Mouse (Mus musculus): ENCODE measurements around the gene Maco1. TPM values are rescaled to one million over a fixed set of nuclear protein-coding genes. Genes with fewer than 3 reads are reported as not detected.

The Maco1 gene
- total RNA-seq (2014; fragmentation: Nextera tagmentation) (32.4 and 36.2 TPM in 2 replicates), total RNA-seq (2017) (41.9 and 61.3 TPM in 2 replicates)

- peak; percentile 88 for ATAC-seq (replicated peaks; ENCODE audit: low FRiP score, low TSS enrichment, poor library complexity, severe bottlenecking)
These were observed at the start of gene Maco1 for GRCm38 (mm10) chr4:134853259-134853636. Gene Maco1, minus strand, starts transcription at chr4:134853345.

- 0 out of 2 replicates have a peak, but pooled peaks have one; percentile 16 for ATAC-seq (replicated peaks; ENCODE audit: low FRiP score, low TSS enrichment, poor library complexity, severe bottlenecking)
These were observed 48.0 kb upstream of the Maco1 start for GRCm38 (mm10) chr4:134901126-134901525.

- ATAC-seq (replicated peaks; ENCODE audit: low FRiP score, low TSS enrichment, poor library complexity, severe bottlenecking), result no peak
These were observed 44.1 kb upstream of the Maco1 start for GRCm38 (mm10) chr4:134897256-134897655.

GRCm38 (mm10) chr4:134892096-134892495 is 39.0 kb upstream of the Maco1 start:
- no peak; the same call in 1 of the 2 replicates for ATAC-seq (replicated peaks; ENCODE audit: low FRiP score, low TSS enrichment, poor library complexity, severe bottlenecking)

- no peak for ATAC-seq (replicated peaks; ENCODE audit: low FRiP score, low TSS enrichment, poor library complexity, severe bottlenecking)
These were observed 31.2 kb upstream of the Maco1 start for GRCm38 (mm10) chr4:134884364-134884763.

GRCm38 (mm10) chr4:134883808-134884207 is 30.7 kb upstream of the Maco1 start:
- no peak for ATAC-seq (replicated peaks; ENCODE audit: low FRiP score, low TSS enrichment, poor library complexity, severe bottlenecking)

- peak; percentile 81 for ATAC-seq (replicated peaks; ENCODE audit: low FRiP score, low TSS enrichment, poor library complexity, severe bottlenecking)
These were observed 30.1 kb upstream of the Maco1 start for GRCm38 (mm10) chr4:134883266-134883665.

- no peak for ATAC-seq (replicated peaks; ENCODE audit: low FRiP score, low TSS enrichment, poor library complexity, severe bottlenecking)
These were observed 26.9 kb upstream of the Maco1 start for GRCm38 (mm10) chr4:134880041-134880440.

- peak; percentile 45; the same call in 1 of the 2 replicates for ATAC-seq (replicated peaks; ENCODE audit: low FRiP score, low TSS enrichment, poor library complexity, severe bottlenecking)
These were observed 26.4 kb upstream of the Maco1 start for GRCm38 (mm10) chr4:134879410-134879981.

- ATAC-seq (replicated peaks; ENCODE audit: low FRiP score, low TSS enrichment, poor library complexity, severe bottlenecking), result no peak
These were observed 23.0 kb upstream of the Maco1 start for GRCm38 (mm10) chr4:134876171-134876570.

GRCm38 (mm10) chr4:134871950-134872349 is 18.8 kb upstream of the Maco1 start:
- ATAC-seq (replicated peaks; ENCODE audit: low FRiP score, low TSS enrichment, poor library complexity, severe bottlenecking), result no peak

- ATAC-seq (replicated peaks; ENCODE audit: low FRiP score, low TSS enrichment, poor library complexity, severe bottlenecking), result no peak
These were observed 18.3 kb upstream of the Maco1 start for GRCm38 (mm10) chr4:134871477-134871876.

GRCm38 (mm10) chr4:134869815-134870375 is 16.8 kb upstream of the Maco1 start:
- no peak for ATAC-seq (replicated peaks; ENCODE audit: low FRiP score, low TSS enrichment, poor library complexity, severe bottlenecking)

GRCm38 (mm10) chr4:134869068-134869730 is 16.1 kb upstream of the Maco1 start:
- ATAC-seq (replicated peaks; ENCODE audit: low FRiP score, low TSS enrichment, poor library complexity, severe bottlenecking), result peak; percentile 81

GRCm38 (mm10) chr4:134868490-134868889 is 15.3 kb upstream of the Maco1 start:
- no peak for ATAC-seq (replicated peaks; ENCODE audit: low FRiP score, low TSS enrichment, poor library complexity, severe bottlenecking)

GRCm38 (mm10) chr4:134868065-134868464 is 14.9 kb upstream of the Maco1 start:
- no peak for ATAC-seq (replicated peaks; ENCODE audit: low FRiP score, low TSS enrichment, poor library complexity, severe bottlenecking)

GRCm38 (mm10) chr4:134867661-134868060 is 14.5 kb upstream of the Maco1 start:
- no peak for ATAC-seq (replicated peaks; ENCODE audit: low FRiP score, low TSS enrichment, poor library complexity, severe bottlenecking)

- no peak for ATAC-seq (replicated peaks; ENCODE audit: low FRiP score, low TSS enrichment, poor library complexity, severe bottlenecking)
These were observed 14.1 kb upstream of the Maco1 start for GRCm38 (mm10) chr4:134867213-134867612.

- no peak for ATAC-seq (replicated peaks; ENCODE audit: low FRiP score, low TSS enrichment, poor library complexity, severe bottlenecking)
These were observed 12.6 kb upstream of the Maco1 start for GRCm38 (mm10) chr4:134865789-134866188.

- peak; percentile 62 for ATAC-seq (replicated peaks; ENCODE audit: low FRiP score, low TSS enrichment, poor library complexity, severe bottlenecking)
These were observed 12.2 kb upstream of the Maco1 start for GRCm38 (mm10) chr4:134865340-134865739.

Measured in megakaryocyte-erythroid progenitor cell, adult 5-6 weeks (primary cell).